Mouse (Mus musculus) kidney, embryonic 16.5 days (tissue): ENCODE results near the gene Mtg1. TPM values are rescaled to one million over a fixed set of nuclear protein-coding genes. Genes with fewer than 3 reads are reported as not detected.

Experiments
- ATAC-seq: fragments of 200-750 bp; cut with Nextera tagmentation; 2 replicates; pipeline ENCODE4 v1.8.0; 2017; ENCODE audit warnings: moderate TSS enrichment; ENCODE audit not compliant: low FRiP score, low TSS enrichment
- H3K27ac ChIP-seq: fragments of 300-500 bp; sonication (generic); 2 replicates; pipeline ENCODE4 v1.5.1; 2014; ENCODE audit warnings: low read length
- H3K27me3 ChIP-seq: fragments of 300-500 bp; sonication (generic); 2 replicates; pipeline ENCODE4 v1.6.1; 2014; ENCODE audit warnings: low read length, control low read depth, mixed read lengths; ENCODE audit not compliant: insufficient read depth
- H3K36me3 ChIP-seq: fragments of 300-500 bp; sonication (generic); 2 replicates; pipeline ENCODE4 v1.6.1; 2014; ENCODE audit warnings: low read length, control low read depth, mixed read lengths; ENCODE audit not compliant: insufficient read depth
- H3K4me1 ChIP-seq: fragments of 300-500 bp; sonication (generic); 2 replicates; pipeline ENCODE4 v1.6.1; 2014; ENCODE audit warnings: low read length, control low read depth, mixed read lengths; ENCODE audit not compliant: insufficient read depth
- H3K4me2 ChIP-seq: fragments of 300-500 bp; sonication (generic); replicated peaks from 2 replicates; pipeline ENCODE4 v1.6.1; 2014; ENCODE audit warnings: low read depth, low read length
- H3K4me3 ChIP-seq: fragments of 300-500 bp; sonication (generic); 2 replicates; pipeline ENCODE4 v1.5.1; 2014; ENCODE audit warnings: mild to moderate bottlenecking, low read length
- H3K9ac ChIP-seq: fragments of 300-500 bp; sonication (generic); replicated peaks from 2 replicates; pipeline ENCODE4 v1.6.1; 2014; ENCODE audit warnings: low read length
- H3K9me3 ChIP-seq: fragments of 300-500 bp; sonication (generic); 2 replicates; pipeline ENCODE4 v1.6.1; 2016; ENCODE audit warnings: low read length, control low read depth
- WGBS: fragments of 180-500 bp; shearing (Covaris S2); extraction: QIAGEN DNeasy Blood & Tissue Kit; methylation state at CpG from one replicate; pipeline ENCODE4 v1.1.7; 2014; 5-methylcytosine and 5-hydroxymethylcytosine counted together
- polyA plus RNA-seq: library from polyadenylated mRNA; unstranded; fragments of >200 nt; fragmentation: Nextera tagmentation; extraction: Ambion mirVana; gene quantifications from 2 replicates; pipeline ENCODE4 v1.2.1, GENCODE M21; 2015

The Mtg1 gene
- polyA plus RNA-seq, 1 experiment from 2014 or later, result 33.8 TPM

DNA sequence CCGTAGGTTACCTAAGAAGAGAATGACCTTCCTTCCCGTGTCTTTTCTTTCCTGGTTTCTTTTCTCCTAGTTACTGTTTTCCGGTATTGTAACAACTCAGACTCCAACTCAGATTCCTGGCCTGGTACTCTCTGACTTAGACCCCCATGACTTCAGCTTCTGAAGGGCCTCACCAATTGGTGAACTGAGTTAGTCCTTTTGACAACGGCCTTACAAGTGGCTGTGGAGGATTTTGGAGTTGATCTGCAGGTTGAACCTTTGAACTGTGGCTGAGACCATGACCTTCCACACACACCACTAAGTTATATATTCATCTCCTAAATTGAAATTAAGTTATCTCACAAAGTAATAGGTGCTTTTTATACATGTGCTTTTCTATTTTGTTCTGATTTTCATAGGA, 46.8 kb downstream of the Mtg1 start:
- Histone ChIP-seq H3K27me3 (no peaks in the 10 kb centered on the region), H3K4me1 (no peaks in the 10 kb centered on the region), H3K9me3 (no peaks in the 10 kb centered on the region), H3K4me2 (no peak overlapping the region), H3K9ac (no peak overlapping the region), H3K27ac (no peak overlapping the region), H3K36me3 (no peaks in the 10 kb centered on the region), H3K4me3 (no peak overlapping the region)
- no peak for ATAC-seq
- WGBS, result 86% methylated on average over 4 of the region's 4 CpGs

DNA sequence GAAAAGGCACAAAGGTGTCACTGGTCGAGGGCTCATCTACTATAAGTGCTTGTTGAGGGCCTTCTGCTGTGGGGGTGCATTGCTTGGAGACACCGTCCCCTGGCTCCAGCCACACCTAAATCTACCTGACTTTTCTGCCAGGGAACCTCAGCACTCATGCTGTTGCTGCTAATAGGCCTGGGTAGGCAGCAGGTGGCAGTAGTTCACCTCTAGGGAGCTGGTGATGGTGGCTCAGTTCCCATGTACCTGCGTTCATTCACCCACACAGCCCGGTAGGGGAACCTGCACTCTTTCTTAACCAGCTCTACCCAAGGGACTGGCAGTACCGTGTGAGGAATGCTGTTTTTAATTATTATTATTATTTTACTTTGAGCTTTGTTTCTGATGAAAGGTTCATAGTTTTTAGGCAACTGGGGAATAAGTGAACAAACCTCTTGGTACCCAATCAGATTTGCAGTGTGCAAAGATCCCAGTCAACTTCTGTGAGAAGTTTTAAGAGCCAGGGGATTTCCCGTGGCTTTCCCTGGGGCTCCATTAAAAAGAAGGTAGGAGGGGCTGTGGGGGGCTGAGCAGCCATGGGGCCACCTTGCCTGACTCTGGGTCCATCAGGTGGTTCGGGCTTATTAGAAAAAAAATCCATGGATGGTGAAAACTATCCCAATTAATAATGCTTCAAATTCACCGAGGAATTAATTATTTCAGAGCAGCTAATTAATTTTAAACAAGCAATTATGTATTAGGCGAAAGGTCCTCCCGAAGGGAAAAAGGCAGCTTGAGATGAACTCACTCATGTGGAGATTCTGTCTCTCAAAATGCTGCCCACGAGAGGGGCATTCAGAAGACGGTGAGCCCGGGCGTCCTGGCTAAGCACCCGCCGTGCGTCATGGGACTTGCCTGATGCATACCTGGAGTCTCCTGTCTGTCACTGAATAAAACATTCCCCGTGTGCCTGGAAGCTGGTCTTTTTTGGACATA, 49.6 kb downstream of the Mtg1 start:
- 63% methylated on average over 18 of the region's 18 CpGs for WGBS
- H3K27ac ChIP-seq, result no peak overlapping the region
- no peaks in the 10 kb centered on the region for H3K9me3 ChIP-seq
- no peak overlapping the region for H3K4me2 ChIP-seq
- no peak for ATAC-seq
- H3K36me3 ChIP-seq, result no peaks in the 10 kb centered on the region
- H3K27me3 ChIP-seq, result no peaks in the 10 kb centered on the region
- no peak overlapping the region for H3K9ac ChIP-seq
- H3K4me3 ChIP-seq, result no peak overlapping the region
- no peaks in the 10 kb centered on the region for H3K4me1 ChIP-seq

DNA sequence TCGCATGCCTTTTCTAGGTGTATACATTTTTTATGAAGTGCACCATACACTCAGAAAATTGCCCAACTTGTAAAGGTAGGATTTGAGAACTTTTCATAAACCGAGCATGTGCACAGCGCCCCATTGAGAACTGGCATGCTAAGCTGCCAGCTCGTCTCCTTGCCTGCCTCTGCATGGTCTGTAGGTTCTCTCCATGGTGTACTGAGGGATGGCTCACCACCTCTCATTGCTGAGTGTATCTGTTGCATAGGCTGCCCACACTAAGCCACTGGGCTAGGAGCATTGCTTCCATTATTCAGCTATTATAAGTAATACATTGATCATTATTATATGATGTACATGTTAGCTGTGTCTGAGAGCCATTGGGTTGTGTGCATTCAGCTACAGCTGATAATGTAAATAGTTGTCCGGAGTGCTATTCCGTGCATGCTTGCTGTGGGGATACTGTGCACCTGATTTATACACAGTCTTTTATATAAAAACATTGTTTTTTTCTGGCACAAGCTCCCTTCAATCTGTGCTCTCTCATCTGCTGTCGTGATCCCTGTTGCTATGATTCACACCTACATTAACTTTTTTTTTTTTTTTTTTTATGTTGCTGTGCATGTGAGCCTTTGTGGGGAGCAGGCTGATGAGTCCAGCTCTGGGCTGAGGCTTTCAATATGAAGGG, 50.5 kb downstream of the Mtg1 start:
- Histone ChIP-seq H3K4me3 (no peak overlapping the region), H3K27ac (no peak overlapping the region), H3K9ac (no peak overlapping the region), H3K4me1 (no peaks in the 10 kb centered on the region), H3K4me2 (no peak overlapping the region), H3K36me3 (no peaks in the 10 kb centered on the region), H3K9me3 (no peaks in the 10 kb centered on the region), H3K27me3 (no peaks in the 10 kb centered on the region)
- 84% methylated on average over 7 of the region's 7 CpGs for WGBS
- no peak for ATAC-seq

DNA sequence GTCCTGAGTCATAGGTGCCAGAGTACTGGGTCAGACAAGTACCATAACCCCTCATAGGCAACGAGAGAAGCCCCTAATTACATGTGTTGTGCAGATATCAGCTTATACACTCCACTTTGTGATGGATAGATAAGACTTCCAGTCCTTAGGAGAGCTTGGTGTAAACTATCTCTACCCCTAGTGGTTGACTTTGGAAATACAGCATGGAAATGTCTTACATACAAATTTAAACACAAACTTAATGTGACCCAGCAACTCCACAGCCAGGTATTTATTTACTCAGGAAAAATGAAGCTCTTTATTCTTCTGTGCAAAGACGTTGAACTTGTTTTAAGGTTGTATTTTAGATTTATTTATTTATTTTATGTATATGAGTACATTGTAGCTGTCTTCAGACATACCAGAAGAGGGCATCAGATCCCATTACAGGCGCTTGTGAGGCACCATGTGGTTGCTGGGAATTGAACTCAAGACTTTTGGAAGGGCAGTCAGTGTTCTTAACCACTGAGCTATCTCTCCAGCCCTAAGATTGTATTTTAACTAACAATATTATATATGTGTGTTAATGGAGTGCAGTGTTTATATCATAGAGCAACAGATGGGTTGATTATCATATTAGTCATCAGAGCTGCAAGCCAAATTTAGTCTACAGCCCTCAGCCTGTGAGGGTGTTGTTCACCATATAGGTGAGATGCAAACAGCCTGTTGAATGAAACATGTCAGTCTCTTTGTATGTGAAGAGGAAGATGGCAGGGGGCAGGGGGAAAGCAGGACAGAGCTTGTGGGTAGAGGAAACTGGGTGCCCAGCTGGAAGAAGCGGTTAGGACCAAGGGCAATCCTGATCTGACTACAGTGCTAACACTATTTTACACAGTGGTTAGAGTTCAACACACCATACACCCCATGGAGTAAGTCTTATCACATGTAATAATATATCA, 51.3 kb downstream of the Mtg1 start:
- Histone ChIP-seq H3K9me3 (no peaks in the 10 kb centered on the region), H3K36me3 (no peaks in the 10 kb centered on the region), H3K27ac (no peak overlapping the region), H3K4me2 (no peak overlapping the region), H3K27me3 (no peaks in the 10 kb centered on the region), H3K4me1 (no peaks in the 10 kb centered on the region), H3K4me3 (no peak overlapping the region), H3K9ac (no peak overlapping the region)
- no peak for ATAC-seq
- 66% methylated on average over 4 of the region's 4 CpGs for WGBS

DNA sequence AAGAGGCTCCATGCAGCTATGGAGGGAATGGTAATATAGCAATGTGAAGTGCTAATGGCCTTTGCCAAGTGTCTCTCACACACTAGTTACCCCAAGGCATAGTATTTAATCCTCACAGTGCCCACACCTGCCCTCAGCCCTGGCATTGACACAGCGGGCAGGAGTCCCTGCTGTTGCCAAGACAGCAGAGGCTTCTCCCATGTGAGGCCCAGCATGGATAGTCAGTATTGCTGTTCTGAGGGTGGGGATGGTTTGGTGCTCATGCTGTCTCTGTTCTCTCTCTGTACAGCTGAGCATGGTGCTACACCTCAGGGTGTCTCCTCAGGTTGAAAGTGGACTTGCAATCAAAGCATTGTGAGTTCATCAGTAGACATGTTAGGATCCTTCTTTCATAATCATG, 53.1 kb downstream of the Mtg1 start:
- ATAC-seq, result no peak
- no peaks in the 10 kb centered on the region for H3K27me3 ChIP-seq

DNA sequence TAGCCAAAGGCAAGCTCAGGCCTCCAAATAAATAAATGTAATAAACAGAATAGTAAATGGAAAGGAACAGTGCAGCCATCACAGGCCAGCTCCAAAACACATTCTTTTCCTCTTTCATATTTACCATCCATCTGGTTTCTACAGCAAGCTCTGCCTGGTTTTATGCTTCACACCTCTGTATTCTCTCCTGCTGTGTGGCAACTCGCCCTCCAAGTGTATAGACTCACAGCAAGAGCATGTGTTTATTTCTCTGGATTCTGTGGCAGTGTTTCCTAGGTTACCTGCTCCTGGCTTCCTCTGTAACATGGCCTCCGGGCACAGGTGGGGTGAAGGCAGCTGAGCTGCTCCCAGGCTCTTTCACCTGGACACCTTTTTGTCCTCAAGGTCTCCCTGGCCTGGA, 55.1 kb downstream of the Mtg1 start:
- WGBS, result 57% methylated on average over 2 of the region's 2 CpGs
- no peaks in the 10 kb centered on the region for H3K36me3 ChIP-seq
- no peaks in the 10 kb centered on the region for H3K9me3 ChIP-seq
- H3K9ac ChIP-seq, result no peak overlapping the region
- no peak overlapping the region for H3K4me2 ChIP-seq
- no peak for ATAC-seq
- H3K27ac ChIP-seq, result no peak overlapping the region
- H3K4me3 ChIP-seq, result no peak overlapping the region
- H3K4me1 ChIP-seq, result no peaks in the 10 kb centered on the region
- H3K27me3 ChIP-seq, result no peaks in the 10 kb centered on the region

More for the DNA sequence above, 53.1 kb downstream of the Mtg1 start:
- no peak overlapping the region for H3K27ac ChIP-seq
- no peaks in the 10 kb centered on the region for H3K9me3 ChIP-seq
- no peaks in the 10 kb centered on the region for H3K4me1 ChIP-seq
- H3K9ac ChIP-seq, result no peak overlapping the region
- no peaks in the 10 kb centered on the region for H3K36me3 ChIP-seq
- H3K4me2 ChIP-seq, result no peak overlapping the region
- H3K4me3 ChIP-seq, result no peak overlapping the region
- 100% methylated on average over 1 of the region's 1 CpGs for WGBS

DNA sequence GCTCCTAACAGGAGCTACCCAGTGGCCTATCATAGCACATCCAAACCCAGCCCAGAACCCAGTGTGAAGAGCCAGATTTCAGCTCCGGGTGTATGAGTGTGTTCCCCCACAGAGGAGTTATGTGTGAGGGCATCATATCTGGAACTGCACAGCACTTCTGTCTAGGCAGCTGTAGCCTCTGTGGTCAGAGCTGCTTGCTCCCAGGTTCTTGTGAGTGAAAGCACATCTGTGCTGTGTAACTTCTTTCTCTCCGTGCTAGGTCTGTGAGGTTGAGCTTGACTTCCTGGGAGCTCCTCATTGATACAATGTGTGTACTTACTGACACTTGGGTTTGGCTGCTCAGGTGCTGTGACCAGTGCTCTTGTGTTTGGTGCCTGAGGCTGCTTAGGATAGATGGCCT, 55.5 kb downstream of the Mtg1 start:
- Histone ChIP-seq H3K9ac (no peak overlapping the region), H3K27me3 (no peaks in the 10 kb centered on the region), H3K4me1 (no peaks in the 10 kb centered on the region), H3K9me3 (no peaks in the 10 kb centered on the region), H3K4me2 (no peak overlapping the region), H3K4me3 (no peak overlapping the region), H3K27ac (no peak overlapping the region), H3K36me3 (no peaks in the 10 kb centered on the region)
- no peak for ATAC-seq
- 74% methylated on average over 2 of the region's 2 CpGs for WGBS

DNA sequence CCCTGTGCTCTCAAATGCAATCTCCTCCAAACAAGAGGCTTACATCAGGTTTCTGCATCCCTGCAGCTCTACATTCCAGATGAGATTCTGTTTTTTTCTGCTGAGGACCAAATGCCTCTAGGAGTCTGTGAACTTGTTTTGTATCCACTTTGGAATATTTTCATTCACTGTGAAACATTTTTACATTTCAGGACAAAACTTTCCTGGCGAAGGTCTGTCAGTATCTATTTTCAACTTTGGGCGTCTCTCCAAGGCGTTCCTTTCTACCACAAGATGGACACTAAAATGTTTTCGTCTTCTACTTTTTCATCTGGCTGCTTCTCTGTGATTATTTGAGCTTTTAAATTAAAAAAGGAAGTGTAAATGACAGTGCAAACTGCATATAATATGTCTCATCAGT, 56.7 kb downstream of the Mtg1 start:
- Histone ChIP-seq H3K9me3 (no peaks in the 10 kb centered on the region), H3K4me3 (no peak overlapping the region), H3K27me3 (no peaks in the 10 kb centered on the region), H3K4me2 (no peak overlapping the region), H3K27ac (no peak overlapping the region), H3K36me3 (no peaks in the 10 kb centered on the region), H3K4me1 (no peaks in the 10 kb centered on the region), H3K9ac (no peak overlapping the region)
- 84% methylated on average over 4 of the region's 4 CpGs for WGBS
- ATAC-seq, result no peak

DNA sequence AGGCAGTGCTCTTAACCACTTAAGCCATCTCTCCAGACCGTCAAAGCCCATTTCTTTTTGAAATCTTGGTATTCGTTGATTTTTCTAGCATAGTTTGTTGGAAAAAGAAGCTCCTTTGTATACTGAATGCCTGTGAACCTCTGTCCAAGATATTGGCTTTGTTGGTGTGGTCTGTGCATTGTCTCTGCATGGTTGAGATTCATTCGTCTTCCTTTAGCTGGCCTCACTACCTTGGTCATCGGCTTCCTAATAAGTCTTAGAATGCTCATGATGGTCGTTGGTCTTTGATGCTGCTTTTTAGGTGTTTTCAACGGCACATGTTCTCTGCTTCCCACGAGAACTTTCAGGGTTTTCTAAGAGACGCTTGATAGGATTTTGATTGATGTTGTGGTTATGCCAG, 58.6 kb downstream of the Mtg1 start:
- WGBS, result 85% methylated on average over 8 of the region's 8 CpGs
- H3K4me2 ChIP-seq, result no peak overlapping the region
- ATAC-seq, result no peak
- no peaks in the 10 kb centered on the region for H3K9me3 ChIP-seq
- H3K27me3 ChIP-seq, result no peaks in the 10 kb centered on the region
- no peaks in the 10 kb centered on the region for H3K4me1 ChIP-seq
- H3K9ac ChIP-seq, result no peak overlapping the region
- no peaks in the 10 kb centered on the region for H3K36me3 ChIP-seq
- H3K27ac ChIP-seq, result no peak overlapping the region
- no peak overlapping the region for H3K4me3 ChIP-seq
